Mouse (Mus musculus): ENCODE measurements around the gene Mettl3. TPM values are rescaled to one million over a fixed set of nuclear protein-coding genes. Genes with fewer than 3 reads are reported as not detected.
A peak's percentile ranks its signal among the peaks of the same experiment; 100 is the strongest.

Mettl3 gene
- polyA plus RNA-seq (2012; ENCODE audit: insufficient read depth, insufficient read length, low replicate concordance, missing spikeins): not detected in 2 replicates

DNA sequence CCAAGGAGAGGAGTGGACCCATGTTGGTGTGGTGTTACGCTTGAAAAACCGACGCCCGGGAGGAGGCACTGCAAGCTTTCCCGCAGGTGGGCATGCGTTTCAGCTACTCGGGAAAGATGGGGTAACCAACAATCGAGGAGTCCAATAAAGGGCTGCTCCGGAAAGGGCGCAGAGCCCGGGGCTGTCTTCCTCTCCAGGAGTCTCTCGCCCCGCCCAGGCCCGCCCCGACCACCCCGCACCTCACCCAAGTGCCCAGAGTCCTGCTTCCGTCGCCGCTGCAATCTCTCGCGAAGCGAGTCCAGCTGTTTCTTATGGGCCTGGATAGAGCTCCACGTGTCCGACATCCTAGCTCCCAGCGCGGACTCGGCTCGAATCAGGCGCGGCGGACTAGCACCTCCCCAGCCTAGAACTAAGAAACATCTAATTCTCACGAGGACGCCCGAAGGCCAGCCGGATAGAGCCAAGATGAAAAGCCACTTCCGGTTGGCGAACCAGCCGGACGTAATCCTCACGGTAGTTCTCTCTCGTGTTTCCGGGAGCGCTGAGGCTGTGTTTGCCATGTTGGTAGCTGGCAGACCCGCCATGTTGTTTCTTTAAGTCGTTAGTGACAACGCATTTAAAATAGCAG is at the start of gene Mettl3:
Mettl3 (minus strand) TSS at position 485 of the 628 bp plus-strand sequence.
- peak within 1 kb of the TSS; percentile 98 for H3K27ac ChIP-seq (ENCODE audit: insufficient read depth, low read depth, low read length)
- no peaks in the 10 kb centered on the region; the same call in 1 of the 2 replicates for H3K4me1 ChIP-seq (ENCODE audit: control insufficient read depth, insufficient read depth, low read length)
- TF ChIP-seq POLR2A (IDR thresholded peaks at IDR 0.05; ENCODE audit: insufficient read depth, low read depth, low read length) (peak; percentile 41; the same call in 1 of the 2 replicates), CTCF (IDR thresholded peaks at IDR 0.05; ENCODE audit: insufficient read depth, low read depth, low read length) (no peak)
- H3K4me3 ChIP-seq (ENCODE audit: insufficient read depth, low read depth, low read length): peak within 1 kb of the TSS; percentile 85
- under 1% methylated on average over 46 of the region's 46 CpGs for WGBS

DNA sequence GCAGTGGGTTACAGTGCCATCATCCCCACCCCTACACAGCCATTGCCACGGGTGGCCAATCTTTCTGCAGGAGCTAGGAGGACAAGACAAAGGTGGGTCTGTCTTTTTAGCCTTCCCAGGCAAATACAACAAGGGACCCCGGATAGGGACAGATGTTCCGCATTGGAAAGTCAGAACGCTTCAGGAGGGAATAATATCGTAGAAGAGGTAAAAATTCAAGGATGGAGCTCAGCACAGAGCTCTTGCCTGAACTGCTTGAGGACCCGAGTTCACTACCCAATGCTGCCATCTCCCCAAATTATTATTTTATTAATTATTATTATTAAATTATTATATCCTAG is 34.6 kb upstream of the Mettl3 start:
- TF ChIP-seq CTCF (IDR thresholded peaks at IDR 0.05; ENCODE audit: insufficient read depth, low read depth, low read length) (no peak), POLR2A (IDR thresholded peaks at IDR 0.05; ENCODE audit: insufficient read depth, low read depth, low read length) (no peak)
- WGBS: 51% methylated on average over 6 of the region's 6 CpGs
- Histone ChIP-seq H3K27ac (ENCODE audit: insufficient read depth, low read depth, low read length) (peak overlapping the region; percentile 73; the same call in 1 of the 2 replicates), H3K4me1 (ENCODE audit: control insufficient read depth, insufficient read depth, low read length) (0 out of 2 replicates have a peak, but pooled peaks cover 9% of the 10 kb centered on the region), H3K4me3 (ENCODE audit: insufficient read depth, low read depth, low read length) (peak overlapping the region; percentile 46)

DNA sequence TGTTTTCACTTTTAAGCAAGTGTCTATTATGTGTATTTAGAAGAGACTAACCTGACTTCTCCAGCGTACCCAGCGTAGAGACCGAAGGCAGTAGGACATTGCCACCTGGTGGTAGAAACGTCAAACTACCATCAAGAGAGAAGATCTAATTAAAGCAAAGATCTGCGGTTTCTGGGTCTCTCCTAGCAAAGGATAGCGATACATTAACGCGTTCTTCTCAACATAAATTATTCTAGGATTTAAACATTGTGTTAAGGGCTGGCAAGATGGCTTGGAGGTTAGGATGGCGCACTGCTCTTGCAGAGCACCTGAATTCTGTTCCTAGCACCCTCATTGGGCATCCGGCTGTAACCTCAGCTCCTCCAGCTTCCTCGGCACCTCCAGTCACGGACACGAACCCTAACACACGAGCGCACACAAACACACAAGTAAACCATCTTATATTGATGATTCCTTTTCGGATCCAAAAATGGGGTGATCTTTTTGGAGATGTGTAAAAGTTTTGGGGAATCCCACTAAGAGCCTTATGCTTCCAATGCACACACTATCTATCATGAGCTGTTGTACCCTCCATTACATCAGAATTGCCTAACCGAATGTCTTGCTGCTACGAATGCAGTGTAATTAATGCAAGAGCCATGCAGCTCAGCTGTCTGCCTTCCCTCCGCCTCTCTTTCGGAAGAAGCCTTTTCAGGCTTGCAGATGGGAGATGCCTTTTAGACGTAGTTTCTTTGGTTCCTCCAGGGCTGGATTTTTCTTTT is 34.0 kb upstream of the Mettl3 start:
- H3K27ac ChIP-seq (ENCODE audit: insufficient read depth, low read depth, low read length): peak overlapping the region; percentile 82; the same call in 1 of the 2 replicates

DNA sequence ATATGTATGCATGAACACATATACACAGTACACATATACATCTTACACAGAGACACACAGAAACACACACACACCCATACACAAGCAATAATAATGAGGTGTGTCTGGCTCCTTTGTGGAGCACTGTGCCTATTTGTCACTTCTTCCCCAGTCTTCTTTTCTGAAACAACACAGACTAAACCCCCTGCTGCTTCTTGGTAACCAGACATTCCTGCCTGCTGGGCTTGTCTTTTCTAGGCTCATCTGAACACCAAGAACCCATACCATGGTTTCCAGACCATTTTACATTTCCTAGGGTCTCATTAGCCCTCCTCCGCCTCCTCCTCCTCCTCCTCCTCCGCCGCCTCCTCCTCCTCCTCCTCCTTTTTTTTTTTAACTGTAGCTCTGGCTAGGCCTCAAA is 27.2 kb upstream of the Mettl3 start:
- Histone ChIP-seq H3K4me3 (ENCODE audit: insufficient read depth, low read depth, low read length) (no peak overlapping the region), H3K27ac (ENCODE audit: insufficient read depth, low read depth, low read length) (no peak overlapping the region), H3K4me1 (ENCODE audit: control insufficient read depth, insufficient read depth, low read length) (peaks cover 8% of the 10 kb centered on the region)
- no peak for TF ChIP-seq CTCF (IDR thresholded peaks at IDR 0.05; ENCODE audit: insufficient read depth, low read depth, low read length)
- no peak for TF ChIP-seq POLR2A (IDR thresholded peaks at IDR 0.05; ENCODE audit: insufficient read depth, low read depth, low read length)
- 67% methylated on average over 1 of the region's 3 CpGs for WGBS

More for the DNA sequence above, 34.0 kb upstream of the Mettl3 start:
- H3K4me1 ChIP-seq (ENCODE audit: control insufficient read depth, insufficient read depth, low read length): 0 out of 2 replicates have a peak, but pooled peaks cover 8% of the 10 kb centered on the region
- TF ChIP-seq CTCF (IDR thresholded peaks at IDR 0.05; ENCODE audit: insufficient read depth, low read depth, low read length) (no peak), POLR2A (IDR thresholded peaks at IDR 0.05; ENCODE audit: insufficient read depth, low read depth, low read length) (no peak)
- H3K4me3 ChIP-seq (ENCODE audit: insufficient read depth, low read depth, low read length): peak overlapping the region; percentile 46
- 7% methylated on average over 21 of the region's 21 CpGs for WGBS

DNA sequence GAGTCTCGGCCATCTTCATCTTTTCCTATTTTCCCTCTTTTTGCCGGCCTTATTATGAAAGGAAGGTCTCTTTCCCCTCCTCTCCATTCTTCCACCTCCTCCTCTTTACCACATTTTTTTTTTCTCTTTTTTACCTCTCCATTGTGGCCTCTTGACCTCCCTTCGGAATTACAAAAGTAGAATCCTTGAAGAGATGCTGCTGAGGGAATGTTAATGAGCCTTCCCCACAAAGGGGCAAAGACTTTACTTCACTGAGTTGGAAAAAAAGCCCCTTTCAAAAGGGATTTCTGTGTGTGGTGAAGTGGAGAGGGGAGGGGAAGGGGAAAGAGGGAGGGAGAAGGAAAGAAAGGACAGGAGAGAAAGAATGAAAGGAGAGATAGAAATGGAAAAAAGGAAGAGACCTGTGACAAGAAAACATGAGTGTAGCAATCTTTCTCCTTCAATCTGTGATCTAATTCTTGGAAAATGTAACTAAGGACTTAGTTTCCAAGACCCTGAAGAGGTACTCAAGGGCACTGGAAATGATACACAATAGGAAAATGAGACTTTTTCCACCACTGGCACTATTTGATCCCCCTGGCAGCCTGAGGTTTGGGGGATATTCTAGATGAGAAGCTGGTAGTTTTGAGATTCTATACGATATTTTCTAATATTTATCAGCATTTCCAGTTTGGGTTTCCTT is 26.3 kb upstream of the Mettl3 start:
- no peak for TF ChIP-seq POLR2A (IDR thresholded peaks at IDR 0.05; ENCODE audit: insufficient read depth, low read depth, low read length)
- TF ChIP-seq CTCF (IDR thresholded peaks at IDR 0.05; ENCODE audit: insufficient read depth, low read depth, low read length): no peak
- Histone ChIP-seq H3K27ac (ENCODE audit: insufficient read depth, low read depth, low read length) (no peak overlapping the region), H3K4me3 (ENCODE audit: insufficient read depth, low read depth, low read length) (no peak overlapping the region), H3K4me1 (ENCODE audit: control insufficient read depth, insufficient read depth, low read length) (peaks cover 8% of the 10 kb centered on the region)
- WGBS: 29% methylated on average over 4 of the region's 4 CpGs

DNA sequence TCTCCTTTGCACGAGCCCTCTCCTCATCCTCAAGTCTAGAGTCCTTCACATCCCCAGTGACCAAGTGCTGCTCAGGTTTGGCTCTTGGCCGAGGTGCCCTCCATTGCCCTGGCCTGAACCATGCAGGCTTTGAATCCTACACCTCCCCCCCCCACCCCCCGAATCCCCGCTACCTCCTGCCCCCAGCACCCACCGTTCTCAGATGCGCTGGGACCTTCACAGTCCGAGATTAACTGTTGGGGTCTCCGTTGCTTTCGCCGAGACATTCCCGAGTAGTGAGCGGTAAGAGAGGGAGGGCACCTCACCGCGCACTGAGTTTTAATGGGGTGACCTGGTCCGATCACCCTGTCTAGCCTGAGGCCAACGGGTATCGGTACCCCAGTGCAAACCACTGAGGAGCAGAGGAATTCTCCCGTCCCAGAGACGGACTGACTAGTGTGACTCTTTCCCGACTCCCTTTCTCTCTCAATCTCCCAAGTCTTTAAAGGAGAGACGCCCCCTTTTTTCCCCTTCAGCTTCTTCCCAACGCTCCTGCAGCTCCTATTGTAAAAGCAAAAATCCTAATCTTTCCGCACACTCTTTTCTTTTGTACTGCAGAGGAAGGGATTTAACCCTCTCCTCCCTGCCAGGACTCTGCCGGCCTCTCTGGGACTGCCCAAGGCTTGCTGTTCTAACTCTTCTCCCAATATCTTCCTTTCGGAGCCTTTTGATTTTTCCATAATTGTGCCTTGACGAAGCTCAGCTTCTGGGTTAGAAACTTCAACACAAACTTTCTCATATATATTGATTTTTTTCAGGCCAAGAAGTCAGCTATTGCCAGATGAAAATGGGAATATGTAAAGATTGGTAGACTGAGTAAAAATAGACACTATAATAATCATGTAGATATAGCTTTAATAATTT is 23.2 kb upstream of the Mettl3 start, which contains the start of gene Sall2:
Sall2 (minus strand) TSS at position 853 of the 903 bp plus-strand sequence.
- TF ChIP-seq CTCF (IDR thresholded peaks at IDR 0.05; ENCODE audit: insufficient read depth, low read depth, low read length) (no peak), POLR2A (IDR thresholded peaks at IDR 0.05; ENCODE audit: insufficient read depth, low read depth, low read length) (no peak)
- WGBS: 4% methylated on average over 26 of the region's 26 CpGs
- Histone ChIP-seq H3K4me3 (ENCODE audit: insufficient read depth, low read depth, low read length) (peak within 1 kb of the TSS; percentile 52), H3K27ac (ENCODE audit: insufficient read depth, low read depth, low read length) (0 out of 2 replicates have a peak within 1 kb of the TSS, but pooled peaks have one; percentile 24), H3K4me1 (ENCODE audit: control insufficient read depth, insufficient read depth, low read length) (peaks cover 8% of the 10 kb centered on the region)

DNA sequence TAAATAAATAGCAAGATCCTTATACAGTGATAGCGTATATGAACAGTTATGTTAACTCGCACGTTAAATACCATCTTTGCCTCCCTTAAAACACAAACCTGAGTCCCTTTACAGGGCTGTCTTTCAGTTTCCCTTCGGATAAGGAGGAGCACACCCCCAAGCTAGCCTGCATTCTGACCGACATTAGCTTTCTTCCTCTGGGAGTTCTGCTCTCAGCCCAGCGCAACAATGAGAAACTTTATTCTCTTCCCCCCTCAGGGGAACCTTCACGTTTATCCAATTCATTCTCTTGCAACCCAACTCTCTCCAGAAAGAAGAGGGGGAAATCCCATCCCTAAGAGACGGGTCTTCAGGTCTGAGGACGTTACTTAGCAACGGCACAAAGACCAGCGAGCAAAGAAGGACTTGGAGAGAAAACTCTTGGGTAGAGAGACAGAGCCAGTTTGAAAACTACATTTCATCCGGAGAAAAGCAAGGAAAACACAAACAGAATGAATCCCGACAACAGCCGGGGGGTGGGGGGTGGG is 22.5 kb upstream of the Mettl3 start:
- TF ChIP-seq CTCF (IDR thresholded peaks at IDR 0.05; ENCODE audit: insufficient read depth, low read depth, low read length) (no peak), POLR2A (IDR thresholded peaks at IDR 0.05; ENCODE audit: insufficient read depth, low read depth, low read length) (no peak)
- H3K4me3 ChIP-seq (ENCODE audit: insufficient read depth, low read depth, low read length): peak overlapping the region; percentile 52; the same call in 1 of the 2 replicates
- 3% methylated on average over 14 of the region's 14 CpGs for WGBS
- H3K27ac ChIP-seq (ENCODE audit: insufficient read depth, low read depth, low read length): 0 out of 2 replicates have a peak overlapping the region, but pooled peaks have one; percentile 24
- peaks cover 8% of the 10 kb centered on the region for H3K4me1 ChIP-seq (ENCODE audit: control insufficient read depth, insufficient read depth, low read length)

DNA sequence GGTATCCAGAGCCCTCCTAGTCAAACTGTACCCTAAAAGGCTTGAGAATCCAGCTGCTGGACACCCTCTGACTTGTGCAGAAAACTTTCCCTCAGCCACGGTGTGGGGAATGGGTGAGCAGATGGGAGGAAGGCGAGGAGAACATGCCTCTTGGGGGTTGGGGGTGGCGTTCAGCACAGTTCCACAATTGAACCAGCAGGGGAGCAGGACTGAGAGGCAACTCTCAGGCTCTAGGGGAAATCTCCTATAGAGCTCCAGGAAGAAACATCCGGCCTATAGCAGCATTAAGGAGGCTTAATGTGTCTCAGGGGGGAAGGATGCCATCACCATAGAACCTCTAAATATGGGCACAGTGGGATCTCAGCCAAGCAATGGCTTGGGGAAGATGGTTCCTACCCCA is 21.0 kb upstream of the Mettl3 start:
- no peak overlapping the region for H3K4me3 ChIP-seq (ENCODE audit: insufficient read depth, low read depth, low read length)
- 18% methylated on average over 4 of the region's 4 CpGs for WGBS
- H3K27ac ChIP-seq (ENCODE audit: insufficient read depth, low read depth, low read length): no peak overlapping the region
- H3K4me1 ChIP-seq (ENCODE audit: control insufficient read depth, insufficient read depth, low read length): peaks cover 8% of the 10 kb centered on the region
- TF ChIP-seq CTCF (IDR thresholded peaks at IDR 0.05; ENCODE audit: insufficient read depth, low read depth, low read length): peak; percentile 23; the same call in 1 of the 2 replicates
- no peak for TF ChIP-seq POLR2A (IDR thresholded peaks at IDR 0.05; ENCODE audit: insufficient read depth, low read depth, low read length)
